8 mouse cellular contexts compared by ENCODE assay signal in the genomic region with DNA sequence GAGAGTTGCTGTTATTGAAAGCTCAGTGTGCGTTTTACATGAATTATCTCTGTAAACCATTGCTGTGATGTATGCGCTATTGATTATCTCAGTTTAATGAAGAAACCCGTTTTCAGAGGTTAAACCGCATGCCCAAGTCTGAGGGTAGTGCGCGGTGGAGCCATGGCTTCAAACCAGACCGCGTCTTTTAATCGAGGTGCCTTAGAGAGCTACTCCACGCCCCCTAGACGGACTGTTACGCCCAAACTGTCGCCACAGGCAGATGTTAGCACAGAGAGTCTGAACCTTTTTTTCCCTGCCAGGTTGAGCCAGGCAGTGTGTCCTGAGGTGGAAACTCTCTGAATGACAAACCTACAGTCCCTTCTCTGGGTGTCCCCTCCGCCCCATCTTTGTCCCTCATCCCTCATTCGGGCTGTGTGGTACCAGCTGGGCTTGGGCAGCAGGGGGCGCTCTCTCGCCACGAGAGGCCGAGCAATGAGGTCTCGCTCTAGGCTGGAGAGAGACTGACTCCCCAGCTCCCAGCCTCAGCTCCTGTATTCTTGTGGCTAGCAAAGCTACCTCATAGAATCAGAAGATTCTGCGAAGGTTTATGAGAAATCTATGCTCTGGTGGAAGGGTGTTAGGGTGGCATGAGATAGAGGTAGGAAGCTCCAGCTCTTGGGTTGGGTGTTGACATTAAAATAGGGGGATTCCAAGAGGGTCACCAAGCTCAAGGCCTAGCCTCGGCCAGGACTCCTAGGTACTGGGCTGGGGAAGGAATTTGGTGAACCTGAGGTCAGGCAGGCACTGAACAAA. TPM values are rescaled to one million over a fixed set of nuclear protein-coding genes. Genes with fewer than 3 reads are reported as not detected.
A peak's percentile ranks its signal among the peaks of the same experiment; 100 is the strongest.
DNase-seq lines count a peak whose midpoint lies in the region; ATAC-seq and TF ChIP-seq lines count a peak whose summit lies in the region.

No protein-coding gene starts in this region.

- 10% methylated on average over 22 of the region's 22 CpGs for WGBS in heart, embryonic 12.5 days
- 12% methylated on average over 22 of the region's 22 CpGs for WGBS in kidney, embryonic 16.5 days

- peak overlapping the region; percentile 60 for H3K4me2 ChIP-seq in heart, embryonic 12.5 days
- H3K4me2 ChIP-seq in kidney, embryonic 16.5 days (replicated peaks; ENCODE audit: low read depth, low read length) = peak overlapping the region; percentile 44

- TF ChIP-seq POLR2A in bone marrow macrophage, adult 2 months (IDR thresholded peaks at IDR 0.05; ENCODE audit: borderline replicate concordance, low read depth, low read length) = no peak

- peak; percentile 76 for ATAC-seq in erythroblast, adult 5-6 weeks (replicated peaks; ENCODE audit: low FRiP score, poor library complexity, severe bottlenecking)
- peak; percentile 80 for ATAC-seq in heart, embryonic 12.5 days (ENCODE audit: insufficient number of reproducible peaks, low FRiP score)
- peak; percentile 92 for ATAC-seq in kidney, embryonic 16.5 days (ENCODE audit: low FRiP score, low TSS enrichment)
- ATAC-seq in monocyte, adult 5-6 weeks (replicated peaks; ENCODE audit: insufficient number of reproducible peaks, low FRiP score, low TSS enrichment, poor library complexity, severe bottlenecking) = peak; percentile 78

- H3K4me3 ChIP-seq in bone marrow macrophage, adult 2 months (ENCODE audit: insufficient read depth, low read length) = no peak overlapping the region
- H3K4me3 ChIP-seq in heart, embryonic 12.5 days = peak overlapping the region; percentile 19; the same call in 1 of the 2 replicates
- H3K4me3 ChIP-seq in kidney, embryonic 16.5 days (ENCODE audit: low read length) = peak overlapping the region; percentile 25; the same call in 1 of the 2 replicates

- H3K27me3 ChIP-seq in heart, embryonic 12.5 days (replicated peaks) = no peaks in the 10 kb centered on the region
- H3K27me3 ChIP-seq in kidney, embryonic 16.5 days (ENCODE audit: insufficient read depth, low read length) = no peaks in the 10 kb centered on the region

- H3K36me3 ChIP-seq in heart, embryonic 12.5 days = no peaks in the 10 kb centered on the region
- H3K36me3 ChIP-seq in kidney, embryonic 16.5 days (ENCODE audit: insufficient read depth, low read length) = no peaks in the 10 kb centered on the region

- no peak overlapping the region for H3K27ac ChIP-seq in bone marrow macrophage, adult 2 months (ENCODE audit: insufficient read depth, low read depth, low read length)
- H3K27ac ChIP-seq in heart, embryonic 12.5 days (ENCODE audit: poor library complexity, severe bottlenecking) = peak overlapping the region; percentile 65; the same call in 1 of the 2 replicates
- no peak overlapping the region; the same call in 1 of the 2 replicates for H3K27ac ChIP-seq in kidney, embryonic 16.5 days (ENCODE audit: low read length)

- peak; percentile 61 for DNase-seq in A20 (ENCODE audit: low read depth, low spot score)
- DNase-seq in liver = peak; percentile 80
- peak; percentile 54 to 77 for DNase-seq in spleen, postnatal 14 days (ENCODE audit: low spot score in 2 of 2)

- H3K4me1 ChIP-seq in bone marrow macrophage, adult 2 months (ENCODE audit: control insufficient read depth, insufficient read depth, low read length) = peaks cover 7% of the 10 kb centered on the region
- peaks cover 45% of the 10 kb centered on the region for H3K4me1 ChIP-seq in heart, embryonic 12.5 days (replicated peaks)
- peaks cover 31% of the 10 kb centered on the region for H3K4me1 ChIP-seq in kidney, embryonic 16.5 days (ENCODE audit: insufficient read depth, low read length)

- TF ChIP-seq CTCF in bone marrow macrophage, adult 2 months (IDR thresholded peaks at IDR 0.05; ENCODE audit: low read depth, low read length) = peak; percentile 93

- no peaks in the 10 kb centered on the region for H3K9me3 ChIP-seq in heart, embryonic 12.5 days (replicated peaks)
- H3K9me3 ChIP-seq in kidney, embryonic 16.5 days (ENCODE audit: low read length) = no peaks in the 10 kb centered on the region

- H3K9ac ChIP-seq in heart, embryonic 12.5 days = 0 out of 2 replicates have a peak overlapping the region, but pooled peaks have one; percentile 4
- H3K9ac ChIP-seq in kidney, embryonic 16.5 days (replicated peaks; ENCODE audit: low read length) = 0 out of 2 replicates have a peak overlapping the region, but pooled peaks have one; percentile 4

RNA-seq across cellular contexts. Expression of gene Ccdc182, which starts 41.7 kb away (rescaled TPM):
- not detected in 2 replicates for polyA plus RNA-seq in bone marrow macrophage, adult 2 months (2012; ENCODE audit: insufficient read depth, insufficient read length, missing spikeins)
- total RNA-seq in erythroblast, adult 5-6 weeks (2015; ENCODE audit: low replicate concordance) = not detected in 2 replicates
- not detected in 2 replicates for total RNA-seq in erythroblast, adult 5-6 weeks (2017; ENCODE audit: low replicate concordance)
- polyA plus RNA-seq in heart, embryonic 12.5 days (2016; fragmentation: Nextera tagmentation; extraction: Ambion mirVana) = 0.26 TPM in 1 of 2 replicates, not detected in the other
- polyA plus RNA-seq in kidney, embryonic 16.5 days (2015; fragmentation: Nextera tagmentation; extraction: Ambion mirVana) = 3.0 and 3.3 TPM in 2 replicates
- total RNA-seq in monocyte, adult 5-6 weeks (2017) = not detected in 3 replicates

RNA-seq across cellular contexts. Expression of gene Mrps23, which starts 48.0 kb away (rescaled TPM):
- 60.4 and 67.9 TPM in 2 replicates for polyA plus RNA-seq in bone marrow macrophage, adult 2 months (2012; ENCODE audit: insufficient read depth, insufficient read length, missing spikeins)
- total RNA-seq in erythroblast, adult 5-6 weeks (2015; ENCODE audit: low replicate concordance) = 16.9 and 19.2 TPM in 2 replicates
- 10.1 and 51.3 TPM in 2 replicates for total RNA-seq in erythroblast, adult 5-6 weeks (2017; ENCODE audit: low replicate concordance)
- 79.2 and 81.4 TPM in 2 replicates for polyA plus RNA-seq in heart, embryonic 12.5 days (2016; fragmentation: Nextera tagmentation; extraction: Ambion mirVana)
- 61.5 and 66.6 TPM in 2 replicates for polyA plus RNA-seq in kidney, embryonic 16.5 days (2015; fragmentation: Nextera tagmentation; extraction: Ambion mirVana)
- 64.6 to 115 TPM (median 69.1 TPM) in 3 replicates for total RNA-seq in monocyte, adult 5-6 weeks (2017)
